Mouse (Mus musculus) stomach, postnatal 0 days (tissue): Measurements from ENCODE around the gene Parp8. TPM values are rescaled to one million over a fixed set of nuclear protein-coding genes. Genes with fewer than 3 reads are reported as not detected.

Experiments
- ATAC-seq: fragments of 200-750 bp; cut with Nextera tagmentation; 2 replicates; pipeline ENCODE4 v1.8.0; 2017; ENCODE audit not compliant: low FRiP score, low TSS enrichment
- DNase-seq: peaks from one replicate; pipeline ENCODE4 v3.0.0-alpha.2; 2016; ENCODE audit warnings: low spot score
- H3K27ac ChIP-seq: fragments of 300-500 bp; sonication (generic); replicated peaks from 2 replicates; pipeline ENCODE4 v1.5.1; 2014; ENCODE audit warnings: mild to moderate bottlenecking, control low read depth
- H3K27me3 ChIP-seq: fragments of 300-500 bp; sonication (generic); 2 replicates; pipeline ENCODE4 v1.6.1; 2014; ENCODE audit warnings: low read length; ENCODE audit not compliant: control insufficient read depth, insufficient read depth
- H3K36me3 ChIP-seq: fragments of 300-500 bp; sonication (generic); 2 replicates; pipeline ENCODE4 v1.6.1; 2014; ENCODE audit warnings: low read length, mixed read lengths; ENCODE audit not compliant: control insufficient read depth, insufficient read depth
- H3K4me1 ChIP-seq: fragments of 300-500 bp; sonication (generic); replicated peaks from 2 replicates; pipeline ENCODE4 v1.6.1; 2014; ENCODE audit warnings: antibody characterized with exemption; ENCODE audit not compliant: control insufficient read depth, insufficient read depth
- H3K4me2 ChIP-seq: fragments of 300-500 bp; sonication (generic); replicated peaks from 2 replicates; pipeline ENCODE4 v1.6.1; 2014; ENCODE audit warnings: low read depth, mild to moderate bottlenecking, control low read depth, moderate library complexity
- H3K4me3 ChIP-seq: fragments of 300-500 bp; sonication (generic); 2 replicates; pipeline ENCODE4 v1.5.1; 2014; ENCODE audit warnings: low read depth, low read length, control low read depth
- H3K9ac ChIP-seq: fragments of 300-500 bp; sonication (generic); 2 replicates; pipeline ENCODE4 v1.6.1; 2014; ENCODE audit warnings: mild to moderate bottlenecking, low read length, control low read depth, mixed read lengths
- H3K9me3 ChIP-seq: fragments of 300-500 bp; sonication (generic); 2 replicates; pipeline ENCODE4 v1.6.1; 2016; ENCODE audit warnings: low read length; ENCODE audit not compliant: control insufficient read depth
- CTCF ChIP-seq: IDR thresholded peaks from 2 replicates; pipeline ENCODE4 v1.5.1; 2016; ENCODE audit warnings: antibody characterized with exemption, low read depth, mild to moderate bottlenecking, moderate library complexity
- EP300 ChIP-seq: optimal IDR thresholded peaks from 2 replicates; pipeline ENCODE3; 2016; ENCODE audit warnings: antibody characterized with exemption
- WGBS: fragments of 180-500 bp; shearing (Covaris S2); extraction: QIAGEN DNeasy Blood & Tissue Kit; methylation state at CpG from one replicate; pipeline ENCODE4 v1.1.7; 2014; 5-methylcytosine and 5-hydroxymethylcytosine counted together
- polyA plus RNA-seq: library from polyadenylated mRNA; unstranded; fragments of >200 nt; fragmentation: Nextera tagmentation; extraction: Ambion mirVana; gene quantifications from 2 replicates; pipeline ENCODE4 v1.2.1, GENCODE M21; 2015

Gene Parp8
- polyA plus RNA-seq, 1 experiment from 2014 or later: 6.1 TPM

DNA sequence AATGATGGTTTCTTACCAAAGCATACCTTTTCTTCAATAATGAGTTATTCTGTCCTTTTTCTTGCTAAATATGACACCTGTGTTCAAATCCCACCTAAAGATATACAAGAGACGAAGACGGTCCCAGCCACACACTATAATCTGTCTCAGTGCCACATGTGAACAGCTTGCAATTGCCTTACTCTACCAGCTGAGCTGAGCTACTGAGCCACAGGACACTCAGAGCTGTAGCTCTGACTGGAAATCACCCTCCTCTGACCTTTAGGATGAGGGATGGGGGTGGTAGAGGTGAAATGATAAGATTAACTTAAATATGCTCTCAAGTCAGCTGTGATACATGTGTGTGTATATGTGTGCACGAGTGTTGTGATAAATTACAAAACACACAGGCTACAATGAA lies 57.9 kb downstream of the Parp8 start:
- H3K36me3 ChIP-seq: no peaks in the 10 kb centered on the region
- H3K4me2 ChIP-seq: no peak overlapping the region
- ATAC-seq (no peak), DNase-seq (no peak)
- H3K27ac ChIP-seq: no peak overlapping the region
- H3K9ac ChIP-seq: no peak overlapping the region
- no peak overlapping the region for H3K4me3 ChIP-seq
- TF ChIP-seq CTCF (no peak), EP300 (no peak)
- 0 out of 2 replicates have a peak, but pooled peaks cover 2% of the 10 kb centered on the region for H3K4me1 ChIP-seq
- 76% methylated on average over 3 of the region's 3 CpGs for WGBS
- no peaks in the 10 kb centered on the region for H3K9me3 ChIP-seq
- H3K27me3 ChIP-seq: no peaks in the 10 kb centered on the region

DNA sequence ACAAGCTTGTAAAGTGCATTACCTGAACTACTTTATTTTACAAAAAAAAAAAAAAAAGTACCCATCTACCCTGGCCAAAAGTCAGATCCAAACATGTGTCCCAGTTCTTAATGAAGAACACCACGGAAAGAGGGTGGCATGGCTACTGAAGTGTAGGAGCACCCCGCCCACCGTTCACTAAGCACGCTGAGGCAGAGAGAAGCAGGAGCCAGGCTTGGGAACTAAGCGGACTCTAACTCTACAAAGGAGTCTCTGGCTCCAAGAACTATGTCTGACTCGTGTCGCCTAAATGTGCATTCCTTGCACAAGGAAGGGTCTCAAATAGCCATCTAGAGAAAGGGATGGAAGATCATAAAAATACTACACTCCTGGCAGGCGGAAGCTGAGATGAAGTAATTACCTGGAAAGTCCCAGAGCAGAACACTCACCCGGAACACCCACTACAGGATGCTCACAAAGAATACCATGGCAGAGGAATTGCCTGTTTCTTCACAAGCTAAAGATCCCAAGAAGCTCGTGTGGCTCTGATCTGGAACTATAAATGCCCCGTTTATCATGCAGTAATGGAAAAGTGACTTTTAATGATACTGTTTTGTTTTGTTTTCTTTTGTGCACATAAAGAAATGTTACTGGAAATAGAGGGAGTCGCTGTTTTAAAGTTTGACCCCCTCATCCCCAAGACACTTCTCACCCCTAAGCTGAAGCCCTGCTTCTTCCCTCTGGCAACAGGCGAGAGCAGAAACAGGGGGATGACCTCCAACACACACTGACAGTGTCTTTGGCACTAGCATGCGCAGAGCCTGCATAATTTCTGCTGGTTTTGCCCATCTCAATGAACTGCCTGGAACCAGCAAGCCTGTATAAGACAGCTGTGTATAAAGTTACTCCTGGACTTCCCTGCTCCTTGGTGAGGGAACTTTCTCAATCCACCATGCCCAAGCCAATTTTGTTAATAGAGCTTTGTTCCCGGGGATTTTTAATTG lies 62.6 kb downstream of the Parp8 start:
- DNase-seq (no peak), ATAC-seq (no peak)
- H3K9me3 ChIP-seq: no peaks in the 10 kb centered on the region
- H3K27ac ChIP-seq: no peak overlapping the region
- H3K4me3 ChIP-seq: no peak overlapping the region
- 0 out of 2 replicates have a peak, but pooled peaks cover 2% of the 10 kb centered on the region for H3K4me1 ChIP-seq
- TF ChIP-seq CTCF (no peak), EP300 (no peak)
- H3K9ac ChIP-seq: no peak overlapping the region
- WGBS: 71% methylated on average over 15 of the region's 15 CpGs
- no peaks in the 10 kb centered on the region for H3K36me3 ChIP-seq
- H3K4me2 ChIP-seq: no peak overlapping the region
- no peaks in the 10 kb centered on the region for H3K27me3 ChIP-seq

DNA sequence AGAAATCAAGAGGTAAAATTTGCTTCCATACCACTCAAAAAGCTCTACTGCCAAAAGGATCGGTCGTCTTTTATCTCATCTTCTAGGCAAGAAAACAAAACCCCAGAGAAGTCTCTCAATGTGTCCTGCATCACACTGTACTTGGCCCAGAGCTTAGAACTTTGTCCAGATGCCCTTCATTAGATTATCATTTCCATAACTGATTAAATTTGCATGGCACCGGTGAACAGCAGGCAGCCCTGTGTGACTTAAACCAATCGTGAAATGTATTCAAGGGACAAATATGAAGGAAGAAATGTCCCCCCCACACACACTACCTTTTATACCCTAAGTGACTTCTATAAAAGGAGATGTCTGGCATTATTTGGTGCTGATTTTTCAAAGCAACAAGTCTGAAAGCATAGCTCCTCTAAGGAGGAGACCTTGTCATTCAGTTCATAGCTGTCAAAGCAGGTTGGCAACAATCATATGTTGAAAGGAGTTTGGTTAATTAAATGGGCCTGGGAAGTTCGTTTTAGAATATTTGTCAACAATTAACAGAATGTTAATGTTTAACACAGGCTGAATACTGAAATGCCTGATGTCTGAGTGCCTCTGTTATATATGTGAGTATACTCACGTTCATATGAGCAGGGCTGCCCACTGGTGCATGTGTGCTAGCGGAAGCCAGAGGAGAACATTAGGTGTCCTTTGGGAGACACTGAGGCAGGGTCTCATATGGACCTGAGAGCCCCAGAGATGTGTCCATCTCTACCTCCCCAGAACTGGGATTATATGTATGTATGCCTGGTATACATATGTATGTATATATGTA lies 66.4 kb downstream of the Parp8 start:
- Histone ChIP-seq H3K9ac (no peak overlapping the region; the same call in 1 of the 2 replicates), H3K27me3 (no peaks in the 10 kb centered on the region), H3K9me3 (no peaks in the 10 kb centered on the region), H3K36me3 (no peaks in the 10 kb centered on the region), H3K4me2 (no peak overlapping the region), H3K27ac (no peak overlapping the region), H3K4me3 (no peak overlapping the region), H3K4me1 (0 out of 2 replicates have a peak, but pooled peaks cover 2% of the 10 kb centered on the region)
- no peak for TF ChIP-seq EP300
- TF ChIP-seq CTCF: no peak
- ATAC-seq: no peak
- no peak for DNase-seq
- WGBS: 82% methylated on average over 7 of the region's 7 CpGs

DNA sequence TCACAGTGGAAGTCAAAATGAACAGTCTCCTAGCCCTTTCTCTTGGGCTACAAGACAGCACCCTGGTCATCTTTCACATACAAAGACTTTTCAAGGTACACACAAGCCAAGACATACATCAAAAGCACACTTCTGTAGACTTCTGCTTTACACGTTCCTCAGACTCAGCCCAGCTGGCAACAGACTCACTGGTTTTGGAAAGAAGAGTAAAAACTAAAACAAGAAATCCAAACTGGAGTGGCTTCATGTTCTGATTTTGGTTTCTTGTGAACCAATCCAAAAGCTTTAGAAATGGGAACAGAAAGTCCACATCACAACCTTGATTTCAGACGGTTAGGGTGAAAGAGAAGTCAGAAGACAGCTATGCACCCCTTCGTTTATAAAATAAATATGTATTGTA lies 67.8 kb downstream of the Parp8 start:
- ATAC-seq (no peak), DNase-seq (no peak)
- Histone ChIP-seq H3K9me3 (no peaks in the 10 kb centered on the region), H3K27ac (no peak overlapping the region), H3K36me3 (no peaks in the 10 kb centered on the region), H3K4me3 (no peak overlapping the region), H3K9ac (no peak overlapping the region), H3K27me3 (no peaks in the 10 kb centered on the region), H3K4me2 (no peak overlapping the region), H3K4me1 (0 out of 2 replicates have a peak, but pooled peaks cover under 1% of the 10 kb centered on the region)
- WGBS: 51% methylated on average over 3 of the region's 3 CpGs
- TF ChIP-seq EP300: no peak
- no peak for TF ChIP-seq CTCF

DNA sequence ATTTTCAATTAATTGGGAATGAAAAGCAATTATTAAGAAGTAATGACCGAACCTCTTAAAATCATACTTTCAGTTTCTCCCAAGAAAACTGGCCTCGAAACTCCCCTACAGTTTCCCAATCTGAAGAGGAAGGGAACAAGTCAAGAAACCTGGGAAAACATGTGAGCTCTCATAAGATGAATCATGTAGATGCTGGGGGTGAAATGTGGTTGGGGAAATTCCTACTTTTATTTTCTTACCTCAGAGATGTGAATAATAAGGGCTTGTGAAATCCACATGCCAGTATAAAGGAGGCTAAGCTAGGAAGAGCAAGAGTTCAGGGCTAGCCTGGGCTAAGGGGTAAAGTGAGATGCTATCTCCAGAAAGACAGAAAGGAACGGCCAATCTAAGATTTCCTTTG lies 74.0 kb downstream of the Parp8 start:
- WGBS: 97% methylated on average over 3 of the region's 3 CpGs

More for the DNA sequence above, 74.0 kb downstream of the Parp8 start:
- Histone ChIP-seq H3K4me3 (no peak overlapping the region), H3K36me3 (no peaks in the 10 kb centered on the region), H3K27me3 (no peaks in the 10 kb centered on the region), H3K27ac (no peak overlapping the region), H3K4me2 (no peak overlapping the region), H3K9ac (no peak overlapping the region), H3K9me3 (no peaks in the 10 kb centered on the region), H3K4me1 (no peaks in the 10 kb centered on the region)
- no peak for TF ChIP-seq CTCF
- no peak for TF ChIP-seq EP300
- DNase-seq (no peak), ATAC-seq (no peak)
